Mouse (Mus musculus): ENCODE measurements around the gene Mpzl1.
"Not testable (repeated sequence)": the region's sequence is repeated elsewhere in the genome, so short reads cannot be mapped to it uniquely, and the experiment has no call there.

Gene Mpzl1

DNA sequence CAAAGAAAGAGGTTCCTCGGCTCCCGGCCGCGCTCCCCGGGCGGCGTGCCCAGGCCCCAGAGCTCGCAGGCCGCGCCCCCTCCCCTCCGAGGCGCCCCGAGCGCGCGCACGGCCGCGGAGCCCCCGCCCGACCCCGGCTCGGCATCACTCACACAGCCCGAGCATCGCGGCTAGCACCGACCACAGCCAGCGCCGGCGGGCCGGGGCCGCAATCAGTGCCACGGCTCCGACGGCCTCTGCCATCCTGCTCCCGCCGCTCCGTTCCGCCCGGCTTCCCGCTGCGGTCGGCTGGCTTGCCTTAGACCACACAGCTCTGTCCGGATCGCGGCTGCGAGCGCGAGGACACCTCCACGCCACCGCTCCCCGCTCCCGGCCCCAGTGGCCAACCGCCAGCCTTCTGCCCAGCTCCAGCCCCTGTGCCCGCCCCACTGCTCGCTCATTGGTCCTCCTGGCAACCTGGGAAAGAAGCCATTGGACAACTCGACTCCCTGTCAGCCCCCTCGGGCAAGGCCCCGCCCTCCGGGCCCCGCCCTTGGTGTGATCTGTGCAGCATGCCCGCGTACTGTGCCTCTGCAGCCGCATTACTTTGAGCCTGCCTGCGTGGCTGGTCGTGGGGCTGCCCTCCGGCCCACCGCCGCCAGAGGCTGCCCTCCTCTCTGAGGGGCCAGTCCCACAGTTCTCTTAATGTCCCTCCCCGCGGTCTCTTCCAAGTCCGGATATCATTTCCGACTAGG lies at the start of gene Mpzl1:
Mpzl1 (minus strand) TSS at position 388 of the 734 bp plus-strand sequence.
- in situ Hi-C loops (cut with MboI; ENCODE audit: unreplicated experiment in 2 of 2): loop anchor here in 1 of 2 experiments (5.0 kb wide), 1 partner anchor 37 kb away; no protein-coding TSS in a partner anchor

- in situ Hi-C loops (cut with MboI; ENCODE audit: unreplicated experiment in 2 of 2): no loop called here
Measured at GRCm38 (mm10) chr1:165682056-165682853, 47.9 kb upstream of the Mpzl1 start.

- in situ Hi-C loops (cut with MboI; ENCODE audit: unreplicated experiment in 2 of 2): no loop called here
Measured at GRCm38 (mm10) chr1:165681045-165681794, 46.9 kb upstream of the Mpzl1 start.

- in situ Hi-C loops (cut with MboI; ENCODE audit: unreplicated experiment in 2 of 2): not testable (repeated sequence)
Measured at GRCm38 (mm10) chr1:165680086-165680485, 45.7 kb upstream of the Mpzl1 start.

DNA sequence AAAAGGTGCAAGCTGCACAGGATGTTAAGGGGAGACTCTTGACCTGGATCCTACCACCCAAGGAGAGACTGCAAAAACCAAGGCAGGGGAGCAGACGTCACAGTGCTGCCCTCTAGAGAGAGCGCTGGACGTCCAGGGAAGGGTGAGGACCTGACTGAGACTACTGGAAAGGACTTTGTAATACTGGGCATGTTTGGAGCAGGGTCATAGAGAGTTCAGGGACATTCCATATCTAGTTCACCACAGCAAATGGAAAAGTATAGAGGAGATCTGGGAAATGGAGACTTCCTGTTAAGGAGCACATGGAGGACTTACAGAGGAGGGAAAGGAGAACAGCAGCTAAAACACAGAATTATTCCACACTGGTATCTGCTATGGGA lies 45.3 kb upstream of the Mpzl1 start:
- in situ Hi-C loops (cut with MboI; ENCODE audit: unreplicated experiment in 2 of 2): no loop called here

DNA sequence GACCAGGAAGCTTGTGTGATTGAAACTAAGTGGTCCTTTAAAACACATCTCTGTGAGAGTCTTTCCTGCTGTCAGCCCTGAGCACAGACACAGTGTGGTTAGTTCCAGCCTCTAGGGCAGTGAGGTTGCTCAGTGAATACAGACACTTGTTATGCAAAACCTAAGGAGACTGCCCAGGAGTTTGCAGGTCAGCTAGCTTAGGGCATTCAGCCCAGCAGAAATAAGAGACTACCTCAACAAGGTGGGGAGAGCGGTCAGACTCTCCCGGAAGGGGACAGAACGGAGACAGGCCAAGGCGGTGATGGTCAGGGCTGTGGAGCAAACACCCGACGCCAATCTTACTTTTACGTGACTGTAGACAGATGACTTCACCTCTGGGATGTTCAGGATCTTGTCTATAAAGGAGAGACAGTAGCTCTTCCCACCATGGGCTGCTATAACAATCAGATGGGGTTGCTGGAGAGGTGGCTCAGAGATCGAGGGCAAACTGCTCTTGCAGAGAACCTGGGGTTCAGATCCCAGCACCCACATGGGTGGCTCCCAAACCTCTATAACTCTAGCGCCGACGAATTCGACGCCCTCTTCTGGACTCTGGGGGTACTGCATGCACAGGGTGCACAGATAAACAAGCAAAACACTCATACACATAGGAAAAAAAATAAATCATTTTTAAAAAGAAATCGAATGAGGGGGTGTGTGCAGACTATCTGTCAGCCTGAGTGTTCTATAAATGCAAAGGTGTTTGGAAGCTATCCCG lies 44.7 kb upstream of the Mpzl1 start:
- in situ Hi-C loops (cut with MboI; ENCODE audit: unreplicated experiment in 2 of 2): no loop called here

GRCm38 (mm10) chr1:165677558-165677957 lies 43.2 kb upstream of the Mpzl1 start:
- in situ Hi-C loops (cut with MboI; ENCODE audit: unreplicated experiment in 2 of 2): no loop called here

- in situ Hi-C loops (cut with MboI; ENCODE audit: unreplicated experiment in 2 of 2): no loop called here
Measured at GRCm38 (mm10) chr1:165676993-165677392, 42.7 kb upstream of the Mpzl1 start.

GRCm38 (mm10) chr1:165675167-165675566 lies 40.8 kb upstream of the Mpzl1 start:
- in situ Hi-C loops (cut with MboI; ENCODE audit: unreplicated experiment in 2 of 2): no loop called here

DNA sequence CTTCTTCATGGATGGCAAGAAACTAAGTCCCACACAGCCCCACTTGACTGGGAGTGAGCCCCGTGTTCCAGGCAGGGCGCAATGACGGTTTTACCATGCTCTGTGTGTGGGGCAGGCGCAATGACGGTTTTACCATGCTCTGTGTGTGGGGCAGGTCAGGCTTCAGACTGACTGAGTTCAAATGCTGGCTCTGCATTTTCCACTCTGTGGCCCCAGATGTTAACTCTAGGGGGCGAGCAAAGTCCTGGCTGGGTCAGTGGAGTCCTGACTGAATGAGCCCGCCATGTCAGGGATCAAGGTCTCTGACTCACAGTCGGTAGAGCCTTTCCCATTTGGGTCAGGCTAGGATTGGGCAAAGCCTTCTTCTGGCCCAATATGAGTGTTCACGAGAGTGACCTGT lies 38.0 kb upstream of the Mpzl1 start:
- in situ Hi-C loops (cut with MboI; ENCODE audit: unreplicated experiment in 2 of 2): no loop called here

DNA sequence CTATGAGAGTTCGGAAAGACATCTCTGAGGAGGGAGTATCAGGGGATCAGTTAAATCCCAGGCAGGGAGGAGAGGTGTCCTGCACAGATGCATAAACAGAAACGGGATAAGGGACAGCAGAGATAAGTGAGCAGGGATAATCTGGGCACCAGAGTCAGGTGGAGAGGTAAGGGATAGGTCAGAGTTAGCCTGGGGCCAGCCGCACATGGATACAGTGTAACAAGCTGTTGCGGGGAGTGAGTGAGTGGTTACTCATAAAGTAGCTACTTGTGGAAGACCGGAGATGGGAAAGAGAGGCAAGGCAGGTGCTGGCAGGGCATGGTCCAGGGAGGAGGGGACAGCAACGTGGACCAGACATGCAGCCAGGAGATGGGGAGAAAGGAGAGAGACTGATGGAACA lies 35.7 kb upstream of the Mpzl1 start:
- in situ Hi-C loops (cut with MboI; ENCODE audit: unreplicated experiment in 2 of 2): no loop called here

- in situ Hi-C loops (cut with MboI; ENCODE audit: unreplicated experiment in 2 of 2): loop anchor here in 1 of 2 experiments (10.0 kb wide), 1 partner anchor 486 kb away; no protein-coding TSS in a partner anchor
Measured at GRCm38 (mm10) chr1:165668904-165669303, 34.6 kb upstream of the Mpzl1 start.

DNA sequence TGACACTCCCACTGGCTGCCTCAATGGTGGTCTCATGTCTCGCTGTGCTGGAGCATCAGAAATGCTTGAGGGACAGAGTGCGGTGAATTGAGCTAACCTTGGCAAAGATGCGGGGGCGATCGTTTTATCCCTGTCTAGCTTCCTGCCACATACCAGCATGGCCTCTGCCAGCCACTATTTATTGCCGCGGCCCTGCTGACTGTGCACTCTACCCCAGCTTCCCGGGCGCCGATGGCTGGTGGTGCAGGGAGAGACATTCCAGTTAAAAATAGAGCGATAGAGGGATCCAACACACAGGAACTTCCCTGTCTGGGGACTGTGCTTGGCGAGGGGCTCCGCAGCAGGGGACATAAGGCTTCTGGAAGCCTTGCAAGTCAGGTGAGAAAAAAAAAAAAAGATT lies 33.0 kb upstream of the Mpzl1 start:
- in situ Hi-C loops (cut with MboI; ENCODE audit: unreplicated experiment in 2 of 2): loop anchor here in 1 of 2 experiments (10.0 kb wide), 1 partner anchor 487 kb away; no protein-coding TSS in a partner anchor

DNA sequence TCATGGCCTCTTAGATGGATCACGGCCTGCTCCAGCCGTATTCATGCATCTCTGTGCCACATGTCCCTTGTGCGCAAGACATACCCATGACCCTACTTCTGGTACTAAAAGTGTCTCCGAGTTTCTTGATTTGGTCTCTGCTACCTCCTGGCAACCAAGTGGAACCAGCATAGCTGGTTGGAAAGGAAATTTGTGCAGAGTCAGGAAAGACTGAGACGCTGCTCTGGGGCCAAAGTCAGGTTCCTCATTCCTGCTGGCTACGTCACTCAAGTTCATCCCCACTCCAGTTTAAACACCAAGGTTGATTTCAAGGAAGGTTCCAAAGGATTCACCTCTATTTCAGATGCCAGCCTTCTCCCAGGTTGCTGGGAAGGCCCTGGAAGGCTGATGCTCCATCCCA lies 32.6 kb upstream of the Mpzl1 start:
- in situ Hi-C loops (cut with MboI; ENCODE audit: unreplicated experiment in 2 of 2): loop anchor here in 1 of 2 experiments (10.0 kb wide), 1 partner anchor 488 kb away; no protein-coding TSS in a partner anchor

- in situ Hi-C loops (cut with MboI; ENCODE audit: unreplicated experiment in 2 of 2): loop anchor here in 1 of 2 experiments (10.0 kb wide), 1 partner anchor 489 kb away; no protein-coding TSS in a partner anchor
Measured at GRCm38 (mm10) chr1:165665758-165666157, 31.4 kb upstream of the Mpzl1 start.

- in situ Hi-C loops (cut with MboI; ENCODE audit: unreplicated experiment in 2 of 2): loop anchor here (5.0 to 10.0 kb wide), 2 partner anchors 74 to 492 kb away; no protein-coding TSS in a partner anchor
Measured at GRCm38 (mm10) chr1:165663277-165663676, 28.9 kb upstream of the Mpzl1 start.

DNA sequence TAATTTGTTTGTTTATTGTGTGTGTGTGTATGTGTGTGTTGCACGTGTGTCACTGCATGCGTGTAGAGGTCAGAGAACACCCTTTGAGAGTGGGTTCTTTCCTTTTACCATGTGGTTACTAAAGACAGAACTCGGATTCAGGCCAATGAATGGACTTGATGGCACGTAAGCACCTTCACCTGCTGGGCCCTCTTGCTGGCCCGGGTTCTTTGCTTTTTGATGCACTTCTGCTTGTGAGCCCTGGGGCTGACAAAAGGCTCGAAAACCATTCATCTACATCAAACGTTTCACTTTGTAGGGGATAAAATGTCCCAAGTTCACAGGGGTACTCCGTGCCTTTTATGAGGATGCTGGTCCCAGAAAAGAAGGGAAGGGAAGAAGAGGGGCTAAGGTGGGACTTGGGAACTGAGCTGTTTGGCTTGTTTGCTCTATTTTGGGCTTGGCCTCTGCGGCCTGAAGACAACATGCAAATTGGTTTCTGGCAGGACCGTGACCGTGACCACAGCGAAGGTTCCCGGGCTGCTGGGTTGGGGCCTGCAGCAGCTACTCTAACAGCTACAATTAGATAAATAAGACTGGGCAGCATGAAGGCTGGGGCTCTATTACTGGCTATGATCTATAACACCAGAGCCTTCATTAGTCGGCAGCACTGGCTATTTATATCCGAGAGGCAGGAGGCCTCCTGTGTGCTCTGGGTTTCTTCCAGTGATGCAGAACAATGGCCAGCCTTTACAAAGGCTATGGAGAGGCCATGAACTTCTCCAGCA lies 28.3 kb upstream of the Mpzl1 start:
- in situ Hi-C loops (cut with MboI; ENCODE audit: unreplicated experiment in 2 of 2): loop anchor here (5.0 to 10.0 kb wide), 2 partner anchors 75 to 492 kb away; no protein-coding TSS in a partner anchor

- in situ Hi-C loops (cut with MboI; ENCODE audit: unreplicated experiment in 2 of 2): loop anchor here (5.0 to 10.0 kb wide), 2 partner anchors 76 to 493 kb away; no protein-coding TSS in a partner anchor
Measured at GRCm38 (mm10) chr1:165661725-165662124, 27.4 kb upstream of the Mpzl1 start.

GRCm38 (mm10) chr1:165661191-165661590 lies 26.9 kb upstream of the Mpzl1 start:
- in situ Hi-C loops (cut with MboI; ENCODE audit: unreplicated experiment in 2 of 2): loop anchor here (5.0 to 10.0 kb wide), 2 partner anchors 76 to 494 kb away; no protein-coding TSS in a partner anchor
